Mouse (Mus musculus): ENCODE measurements around the gene Cmtm1. TPM values are rescaled to one million over a fixed set of nuclear protein-coding genes. Genes with fewer than 3 reads are reported as not detected.
"Not testable (repeated sequence)": the region's sequence is repeated elsewhere in the genome, so short reads cannot be mapped to it uniquely, and the experiment has no call there.

The Cmtm1 gene
- polyA plus RNA-seq, 1 experiment from 2014 or later = not detected

DNA sequence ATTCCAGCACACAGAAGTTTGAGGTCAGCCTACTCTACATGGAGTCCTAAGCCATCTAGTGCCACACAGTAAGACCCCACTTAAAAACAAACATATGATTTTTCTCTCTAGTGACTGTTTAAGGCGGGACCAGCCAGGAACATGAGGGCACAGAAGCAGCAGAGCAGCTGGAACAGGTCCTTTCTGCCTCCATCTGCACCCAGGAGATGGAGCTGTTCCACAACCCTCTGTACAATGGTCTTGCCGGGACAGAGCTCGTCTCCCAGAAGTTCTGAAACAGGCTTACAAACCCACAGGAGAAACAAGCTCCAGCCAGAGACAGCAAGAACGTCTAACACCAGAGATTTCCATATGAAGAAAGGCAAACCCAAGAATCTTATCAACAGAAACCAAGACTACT is 3.4 kb upstream of the Cmtm1 start:
- 0 out of 2 replicates have a peak, but pooled peaks have one; percentile 30 for TF ChIP-seq CTCF (IDR thresholded peaks at IDR 0.05; ENCODE audit: low read depth)
- H3K27me3 ChIP-seq (ENCODE audit: insufficient read depth, low read length) = no peaks in the 10 kb centered on the region
- H3K4me1 ChIP-seq (ENCODE audit: insufficient read depth) = no peaks in the 10 kb centered on the region
- H3K27ac ChIP-seq (ENCODE audit: low read depth) = no peak overlapping the region
- H3K4me2 ChIP-seq = no peak overlapping the region
- no peaks in the 10 kb centered on the region for H3K36me3 ChIP-seq (ENCODE audit: insufficient read depth)
- ATAC-seq (ENCODE audit: insufficient read depth) (no peak), DNase-seq (peak; percentile 20)
- H3K4me3 ChIP-seq (ENCODE audit: low read depth, low read length) = no peak overlapping the region
- no peak overlapping the region for H3K9ac ChIP-seq
- 61% methylated on average over 4 of the region's 4 CpGs for WGBS
- no peaks in the 10 kb centered on the region for H3K9me3 ChIP-seq (ENCODE audit: low read depth, low read length)

- DNase-seq; H3K4me1 ChIP-seq (ENCODE audit: insufficient read depth); H3K27ac ChIP-seq (ENCODE audit: low read depth); H3K4me3 ChIP-seq (ENCODE audit: low read depth, low read length); H3K9ac ChIP-seq; H3K27me3 ChIP-seq (ENCODE audit: insufficient read depth, low read length); ATAC-seq (ENCODE audit: insufficient read depth); H3K36me3 ChIP-seq (ENCODE audit: insufficient read depth); H3K4me2 ChIP-seq; H3K9me3 ChIP-seq (ENCODE audit: low read depth, low read length): not testable (repeated sequence)
- 86% methylated on average over 3 of the region's 3 CpGs for WGBS
Observed at GRCm38 (mm10) chr8:104312023-104312422, 2.1 kb upstream of the Cmtm1 start.

DNA sequence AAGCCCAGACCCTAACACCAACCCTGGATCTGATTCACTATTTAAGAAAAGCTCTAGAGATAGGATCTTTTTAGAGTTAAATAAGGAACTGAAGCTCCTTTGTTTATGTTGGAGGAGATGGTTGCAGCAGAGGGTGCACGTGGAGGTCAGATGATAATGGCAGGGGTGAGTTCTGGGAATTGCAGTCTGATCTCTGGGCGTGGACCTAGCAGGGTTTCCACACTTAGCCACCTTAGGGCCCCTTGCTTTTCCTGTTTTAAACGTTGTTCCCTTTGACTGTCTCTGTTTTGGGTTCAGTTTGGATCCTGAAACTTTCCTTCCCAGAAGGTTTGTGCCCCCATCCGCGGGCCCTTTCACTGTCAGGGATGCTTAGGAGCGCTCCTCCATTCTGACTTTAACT is 1.6 kb downstream of the Cmtm1 start:
- H3K9me3 ChIP-seq (ENCODE audit: low read depth, low read length); H3K4me3 ChIP-seq (ENCODE audit: low read depth, low read length); H3K9ac ChIP-seq; H3K36me3 ChIP-seq (ENCODE audit: insufficient read depth); H3K4me2 ChIP-seq; H3K4me1 ChIP-seq (ENCODE audit: insufficient read depth); DNase-seq; H3K27me3 ChIP-seq (ENCODE audit: insufficient read depth, low read length); ATAC-seq (ENCODE audit: insufficient read depth); H3K27ac ChIP-seq (ENCODE audit: low read depth): not testable (repeated sequence)
- 41% methylated on average over 6 of the region's 6 CpGs for WGBS

GRCm38 (mm10) chr8:104304962-104305361 is 5.0 kb downstream of the Cmtm1 start:
- Histone ChIP-seq H3K27me3 (ENCODE audit: insufficient read depth, low read length) (no peaks in the 10 kb centered on the region), H3K4me3 (ENCODE audit: low read depth, low read length) (no peak overlapping the region), H3K4me2 (no peak overlapping the region), H3K9me3 (ENCODE audit: low read depth, low read length) (no peaks in the 10 kb centered on the region), H3K4me1 (ENCODE audit: insufficient read depth) (no peaks in the 10 kb centered on the region), H3K27ac (ENCODE audit: low read depth) (no peak overlapping the region), H3K36me3 (ENCODE audit: insufficient read depth) (no peaks in the 10 kb centered on the region), H3K9ac (no peak overlapping the region)
- 83% methylated on average over 11 of the region's 11 CpGs for WGBS
- ATAC-seq (ENCODE audit: insufficient read depth) (no peak), DNase-seq (no peak)
- no peak for TF ChIP-seq CTCF (IDR thresholded peaks at IDR 0.05; ENCODE audit: low read depth)

- H3K4me3 ChIP-seq (ENCODE audit: low read depth, low read length); ATAC-seq (ENCODE audit: insufficient read depth); H3K27me3 ChIP-seq (ENCODE audit: insufficient read depth, low read length); H3K27ac ChIP-seq (ENCODE audit: low read depth); H3K9ac ChIP-seq; H3K36me3 ChIP-seq (ENCODE audit: insufficient read depth); DNase-seq; H3K4me1 ChIP-seq (ENCODE audit: insufficient read depth); H3K4me2 ChIP-seq; H3K9me3 ChIP-seq (ENCODE audit: low read depth, low read length): not testable (repeated sequence)
- WGBS = 86% methylated on average over 4 of the region's 4 CpGs
Observed at GRCm38 (mm10) chr8:104302536-104302935, 7.4 kb downstream of the Cmtm1 start.

GRCm38 (mm10) chr8:104301577-104301976 is 8.4 kb downstream of the Cmtm1 start:
- not testable (repeated sequence) for ATAC-seq (ENCODE audit: insufficient read depth); DNase-seq; H3K4me1 ChIP-seq (ENCODE audit: insufficient read depth); H3K9me3 ChIP-seq (ENCODE audit: low read depth, low read length); H3K27ac ChIP-seq (ENCODE audit: low read depth); H3K4me2 ChIP-seq; H3K27me3 ChIP-seq (ENCODE audit: insufficient read depth, low read length); H3K4me3 ChIP-seq (ENCODE audit: low read depth, low read length); H3K9ac ChIP-seq; H3K36me3 ChIP-seq (ENCODE audit: insufficient read depth)
- 20% methylated on average over 3 of the region's 3 CpGs for WGBS

DNA sequence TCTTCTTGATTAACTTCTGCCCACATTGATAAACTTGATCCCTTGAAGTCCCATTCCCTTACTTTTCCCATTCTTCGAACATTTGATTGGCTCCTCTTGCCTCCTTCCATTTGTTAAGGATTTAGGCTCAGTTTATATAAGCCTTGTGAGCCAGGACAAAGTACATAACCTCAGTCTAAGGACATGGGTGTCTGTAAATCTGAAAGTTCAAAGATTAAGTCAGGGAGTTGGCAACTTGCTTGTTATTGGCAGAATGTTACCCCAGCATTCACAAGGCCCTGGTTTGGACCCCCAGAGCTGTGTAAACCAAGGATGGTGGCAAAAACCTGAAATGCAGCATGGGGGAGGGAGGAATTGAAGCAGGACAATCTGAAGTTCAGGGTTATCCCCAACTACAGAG is 15.5 kb downstream of the Cmtm1 start:
- ATAC-seq (ENCODE audit: insufficient read depth) (no peak), DNase-seq (no peak)
- Histone ChIP-seq H3K4me2 (no peak overlapping the region), H3K36me3 (ENCODE audit: insufficient read depth) (no peaks in the 10 kb centered on the region), H3K9me3 (ENCODE audit: low read depth, low read length) (no peaks in the 10 kb centered on the region), H3K27me3 (ENCODE audit: insufficient read depth, low read length) (no peaks in the 10 kb centered on the region), H3K4me3 (ENCODE audit: low read depth, low read length) (no peak overlapping the region), H3K27ac (ENCODE audit: low read depth) (no peak overlapping the region), H3K4me1 (ENCODE audit: insufficient read depth) (no peaks in the 10 kb centered on the region), H3K9ac (no peak overlapping the region)
- TF ChIP-seq CTCF (IDR thresholded peaks at IDR 0.05; ENCODE audit: low read depth) = no peak
- 77% methylated on average over 1 of the region's 1 CpGs for WGBS

- not testable (repeated sequence) for H3K9me3 ChIP-seq (ENCODE audit: low read depth, low read length); DNase-seq; H3K4me1 ChIP-seq (ENCODE audit: insufficient read depth); ATAC-seq (ENCODE audit: insufficient read depth); H3K27me3 ChIP-seq (ENCODE audit: insufficient read depth, low read length); H3K9ac ChIP-seq; H3K36me3 ChIP-seq (ENCODE audit: insufficient read depth); H3K27ac ChIP-seq (ENCODE audit: low read depth); H3K4me3 ChIP-seq (ENCODE audit: low read depth, low read length); H3K4me2 ChIP-seq
- WGBS = 78% methylated on average over 12 of the region's 12 CpGs
Observed at GRCm38 (mm10) chr8:104293081-104293480, 16.9 kb downstream of the Cmtm1 start, which contains the start of gene Cmtm2a. Gene Cmtm2a (minus strand): TSS chr8:104293181.

All from lung, embryonic 14.5 days (tissue).